Mouse (Mus musculus) urinary bladder, postnatal 14 days (tissue): ENCODE measurements at regions not wholly inside any gene's neighbourhood (a gene's known extent, or its start where the extent isn't known, plus 50 kb on each side); places are given as distances from the start of the nearest gene placed in this dataset.

Source experiments
- DNase-seq: peaks from one replicate; pipeline ENCODE4 v3.0.0; 2021; ENCODE audit warnings: low spot score

- no peak for DNase-seq
Observed at GRCm38 (mm10) chr13:53902831-53903230, 152.7 kb downstream of the Drd1 start.

DNA sequence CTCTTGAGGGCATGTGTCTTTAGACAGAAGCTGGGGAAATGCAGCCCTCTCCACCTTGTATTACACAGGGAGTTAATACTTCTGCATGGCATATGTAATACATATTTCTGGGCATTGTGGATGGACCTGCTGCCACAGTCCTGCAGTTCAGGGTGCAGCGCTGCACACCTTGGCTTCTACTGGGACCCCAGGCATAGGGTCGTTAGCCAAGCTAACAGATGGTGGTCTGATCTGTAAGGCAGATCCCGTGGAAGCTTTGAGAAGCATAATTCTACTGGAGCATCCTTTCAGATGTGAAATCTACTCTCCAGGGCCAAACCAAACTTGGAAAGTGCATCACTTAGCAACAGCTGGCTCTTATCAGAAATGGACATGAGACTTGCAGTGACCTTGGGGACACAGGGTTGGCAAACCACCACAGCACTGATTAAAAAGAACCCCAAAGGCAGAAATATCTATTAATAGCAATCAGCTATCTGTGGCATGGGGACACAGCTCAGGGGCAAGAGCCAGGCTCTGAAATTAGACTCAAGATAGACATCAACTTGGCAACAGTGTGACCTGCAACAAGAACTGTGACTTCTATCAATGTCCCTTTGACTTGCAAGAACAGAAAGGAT is 155.0 kb downstream of the Drd1 start:
- DNase-seq, result no peak

GRCm38 (mm10) chr13:53898351-53898750 is 157.2 kb downstream of the Drd1 start:
- no peak for DNase-seq

DNA sequence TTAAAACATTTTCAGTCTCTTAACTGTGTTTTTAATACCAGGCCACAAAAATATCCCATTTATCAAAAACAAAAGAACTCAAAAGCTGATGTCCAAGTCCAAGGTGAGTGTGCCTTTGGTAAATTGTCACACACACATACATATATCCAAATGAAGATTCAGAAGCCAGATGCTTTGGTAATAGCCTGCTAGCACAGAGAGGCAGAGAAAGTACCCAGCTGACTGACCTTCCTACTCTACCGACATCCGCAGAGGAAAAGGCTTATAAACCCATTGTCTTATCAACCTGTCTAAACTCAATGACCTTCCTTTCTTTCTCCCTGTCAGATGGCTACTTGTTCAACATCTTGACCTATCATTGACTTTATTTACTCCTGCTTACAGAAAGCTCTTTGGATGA is 158.3 kb downstream of the Drd1 start:
- DNase-seq, result no peak

- no peak for DNase-seq
Observed at GRCm38 (mm10) chr13:53888411-53888810, 167.1 kb downstream of the Drd1 start.

GRCm38 (mm10) chr13:53885756-53886155 is 169.7 kb downstream of the Drd1 start:
- DNase-seq, result no peak

- DNase-seq, result no peak
Observed at GRCm38 (mm10) chr13:53883206-53883605, 172.3 kb downstream of the Drd1 start.

- DNase-seq, result no peak
Observed at GRCm38 (mm10) chr13:53880466-53881250, 174.8 kb downstream of the Drd1 start.

DNA sequence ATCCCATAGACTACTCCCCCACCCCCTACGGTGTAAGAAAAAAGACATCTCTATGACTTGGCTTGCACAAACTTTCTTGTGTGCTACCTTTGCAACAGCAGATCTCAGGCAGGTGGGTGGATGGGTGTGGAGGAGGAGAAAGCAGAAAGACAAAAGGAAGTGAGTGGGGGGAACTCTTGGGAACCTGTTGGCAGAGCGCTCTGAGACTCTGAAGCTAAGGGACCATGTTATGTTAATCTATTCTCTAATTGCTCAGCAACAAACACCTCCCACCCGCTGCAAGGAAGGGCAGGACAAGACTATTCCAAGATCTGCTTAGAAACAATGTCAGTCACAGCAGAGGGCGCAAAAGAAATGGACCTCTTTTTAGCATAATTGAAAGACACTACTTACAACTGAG is 180.0 kb downstream of the Drd1 start:
- DNase-seq, result no peak

GRCm38 (mm10) chr13:53865323-53865722 is 190.2 kb downstream of the Drd1 start:
- no peak for DNase-seq

GRCm38 (mm10) chr13:53862336-53862735 is 193.2 kb downstream of the Drd1 start:
- DNase-seq, result no peak

DNA sequence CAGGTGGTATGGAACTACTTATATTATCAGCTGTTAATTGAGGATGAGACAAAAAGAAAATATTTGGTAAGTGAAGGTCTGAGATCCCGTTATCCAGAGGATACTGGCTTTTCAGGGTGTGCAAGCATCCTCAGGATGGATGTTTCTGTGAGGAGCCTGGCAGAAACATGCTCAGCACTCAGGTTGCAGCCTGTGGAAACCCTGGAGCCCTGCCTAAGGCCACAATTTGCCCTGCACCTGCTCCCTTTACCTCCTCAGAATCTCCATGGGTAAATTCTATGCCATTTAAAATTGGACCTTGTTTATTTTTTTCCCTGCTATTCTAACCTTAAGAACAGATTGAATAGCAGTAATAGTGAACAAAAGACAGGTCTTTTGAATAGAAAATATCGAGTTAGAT is 201.3 kb downstream of the Drd1 start:
- no peak for DNase-seq

- DNase-seq, result no peak
Observed at GRCm38 (mm10) chr13:53850146-53850545, 205.4 kb downstream of the Drd1 start.

DNA sequence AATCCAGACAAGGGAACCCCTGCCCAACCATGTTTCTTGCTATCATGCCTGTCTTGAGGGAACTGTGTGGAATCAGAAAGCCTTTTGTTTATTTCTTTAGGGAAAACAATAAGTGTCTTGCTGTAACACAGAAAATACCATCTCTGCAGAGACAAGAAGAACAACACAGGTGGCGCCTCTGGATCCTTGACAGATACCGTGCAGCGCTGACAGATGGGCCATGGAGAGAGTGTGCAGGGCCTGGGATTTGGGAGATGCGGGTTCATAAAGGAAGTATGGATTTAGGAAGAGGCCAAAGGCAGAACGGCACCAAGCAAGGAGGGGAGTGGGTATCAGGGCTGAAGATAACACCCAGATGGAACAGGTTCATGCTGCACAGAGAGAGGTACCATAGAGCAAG is 209.3 kb downstream of the Drd1 start:
- DNase-seq, result no peak

DNA sequence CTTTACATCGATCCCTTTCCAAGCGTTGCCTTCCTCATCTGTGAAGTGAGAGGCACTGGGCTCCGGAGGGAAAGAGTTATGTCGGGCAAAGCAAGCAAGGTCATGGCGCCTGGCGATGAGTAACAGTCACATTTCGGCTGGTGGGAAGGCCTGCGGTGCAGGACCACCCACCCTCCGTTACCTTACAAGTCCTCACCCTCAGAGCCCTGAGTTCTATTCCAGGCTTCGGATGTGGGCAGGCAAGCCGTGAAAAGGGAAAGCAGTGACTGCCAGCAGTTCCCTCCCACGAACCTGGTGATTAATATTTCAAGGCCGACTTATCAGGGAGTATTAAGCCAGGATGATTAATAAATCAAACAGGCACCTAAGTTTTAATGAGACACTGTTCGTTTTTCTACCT is 209.7 kb downstream of the Drd1 start:
- DNase-seq, result no peak

DNA sequence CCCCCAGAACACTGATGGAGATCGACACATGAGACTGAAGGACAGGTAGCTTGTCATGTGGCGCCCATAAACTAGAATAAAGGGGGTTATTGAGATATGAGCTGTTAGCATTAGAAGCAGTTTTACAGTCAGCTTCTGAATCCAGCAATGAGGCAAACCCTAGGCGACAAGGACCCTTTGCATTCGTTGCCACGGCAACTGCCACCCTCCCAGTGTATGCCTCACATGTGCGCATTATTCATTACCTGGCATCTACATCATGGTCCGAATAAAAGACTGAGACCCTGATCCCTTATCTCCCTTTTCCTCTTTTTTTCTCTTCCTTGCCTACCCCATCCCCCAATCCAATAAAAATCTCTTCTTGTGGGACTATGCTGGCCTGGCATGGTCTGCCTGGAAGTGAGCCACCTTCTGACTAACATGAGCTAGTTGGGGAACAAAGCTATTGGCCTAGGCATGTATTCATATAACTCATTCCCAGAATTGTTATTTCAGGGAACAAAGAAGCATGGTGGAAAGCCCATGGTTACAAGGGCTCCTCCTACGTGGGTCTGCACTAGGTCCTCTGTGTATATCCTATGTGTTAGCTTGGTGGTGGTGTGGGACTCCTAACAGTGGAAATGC is 229.4 kb downstream of the Drd1 start:
- no peak for DNase-seq

- no peak for DNase-seq
Observed at GRCm38 (mm10) chr13:53822061-53822460, 233.4 kb downstream of the Drd1 start.

DNA sequence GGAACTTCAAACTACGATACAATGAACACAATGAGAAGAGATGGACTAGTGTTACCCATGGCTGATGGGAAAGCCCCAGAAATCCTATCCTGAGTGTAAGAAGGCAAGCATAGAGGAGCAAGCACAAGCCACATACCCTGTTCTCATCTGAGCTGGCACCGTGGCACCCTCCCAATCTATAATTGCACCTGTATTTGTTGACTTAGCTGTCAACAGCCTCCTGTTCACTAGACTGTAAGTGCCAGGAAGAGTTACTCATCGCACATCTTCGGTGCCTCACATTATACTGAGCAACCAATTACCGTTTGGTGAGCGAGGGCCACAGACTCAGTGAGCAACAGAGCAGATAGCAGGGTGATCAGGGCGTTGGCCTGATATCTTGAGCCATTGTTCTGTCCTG is 239.9 kb downstream of the Drd1 start:
- DNase-seq, result no peak

GRCm38 (mm10) chr13:53814088-53814487 is 241.4 kb downstream of the Drd1 start:
- no peak for DNase-seq

DNA sequence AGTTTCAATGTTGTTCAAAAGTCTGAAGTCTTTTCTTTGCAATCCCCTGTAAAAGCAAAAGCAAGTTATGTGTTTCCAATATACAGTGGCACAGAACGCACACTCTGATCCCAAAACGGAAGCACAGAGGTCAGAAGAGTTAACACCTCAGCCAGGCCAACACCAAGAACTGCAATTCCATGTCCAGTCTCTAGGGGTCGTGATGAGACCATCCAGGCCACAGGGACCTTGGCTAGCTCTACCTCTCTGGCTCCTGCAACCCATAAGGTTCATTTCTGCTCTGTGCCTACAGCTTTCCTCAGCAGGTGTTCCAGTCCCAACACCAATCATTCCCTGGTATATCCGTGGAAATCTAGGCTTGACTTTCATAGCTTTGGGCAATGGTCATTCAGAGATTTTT is 243.6 kb downstream of the Drd1 start:
- DNase-seq, result peak; percentile 4

- DNase-seq, result no peak
Observed at GRCm38 (mm10) chr13:53811151-53811550, 244.4 kb downstream of the Drd1 start.

DNA sequence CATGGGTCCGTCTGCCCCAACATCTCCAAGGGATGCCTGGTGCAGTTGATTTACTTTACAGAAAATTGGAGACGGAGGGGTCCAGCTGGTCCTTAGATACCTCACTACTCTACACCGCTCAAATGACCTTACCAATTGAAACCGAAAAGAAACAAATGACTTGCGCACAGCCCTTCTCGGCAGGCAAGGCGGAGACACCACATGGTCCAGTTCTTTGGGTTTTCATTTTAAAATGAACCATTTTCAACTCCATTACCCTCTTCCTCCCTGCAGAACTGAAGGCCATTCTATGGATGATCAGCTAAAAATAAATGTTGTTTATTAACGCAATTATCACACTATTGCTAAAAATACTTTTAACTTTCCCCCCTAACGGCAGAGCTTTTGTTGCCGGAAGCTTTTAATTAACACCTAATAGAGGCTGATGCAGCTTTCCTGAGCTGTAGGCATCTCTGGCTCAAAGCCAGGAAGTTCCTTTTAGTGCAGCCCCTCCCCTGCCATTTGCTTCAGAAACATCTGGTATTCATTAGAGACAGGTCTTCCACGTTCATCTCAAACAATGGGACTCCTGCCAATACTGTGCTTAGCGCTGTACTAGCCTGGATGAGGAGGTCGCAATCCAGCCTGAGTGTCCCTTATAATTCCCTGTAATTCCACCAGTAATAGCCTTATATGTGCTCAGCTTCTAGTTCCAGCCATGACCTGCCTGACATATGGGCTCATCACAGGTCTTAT is 247.5 kb downstream of the Drd1 start:
- no peak for DNase-seq

- DNase-seq, result no peak
Observed at GRCm38 (mm10) chr13:53805872-53806271, 249.6 kb downstream of the Drd1 start.
